Mouse (Mus musculus) gastrocnemius, postnatal 10 days (tissue): ENCODE data around the gene Kmt2a. TPM values are rescaled to one million over a fixed set of nuclear protein-coding genes. Genes with fewer than 3 reads are reported as not detected.

ENCODE experiments used
- DNase-seq: peaks from one replicate; pipeline ENCODE4 v3.0.0; 2021; ENCODE audit warnings: mixed read lengths
- long read RNA-seq, 2 experiments: library from polyadenylated mRNA; stranded (forward); transcript quantifications; one replicate each; pipeline ENCODE4 v2.0.0; 2021
- total RNA-seq, 2 experiments: library from RNA; stranded (reverse); gene quantifications; 2 replicates each; pipeline ENCODE4 v1.2.3; 2021

Gene Kmt2a
- total RNA-seq: 10 to 100 TPM; 15.1 to 21.3 TPM
- long read RNA-seq, experiment 1, partial matches to known transcripts: 0 of 4 reads
- long read RNA-seq, experiment 1, other reads (novel, unspliced or antisense): 4 of 4 reads
- long read RNA-seq, experiment 2, partial matches to known transcripts: 0 of 6 reads
- long read RNA-seq, experiment 2, other reads (novel, unspliced or antisense): 6 of 6 reads

- DNase-seq: peak; percentile 99
Measured at GRCm38 (mm10) chr9:44881221-44881871, at the start of gene Kmt2a. Gene Kmt2a (minus strand): TSS chr9:44881296.

GRCm38 (mm10) chr9:44921543-44921942 is 40.4 kb upstream of the Kmt2a start:
- DNase-seq: no peak

DNA sequence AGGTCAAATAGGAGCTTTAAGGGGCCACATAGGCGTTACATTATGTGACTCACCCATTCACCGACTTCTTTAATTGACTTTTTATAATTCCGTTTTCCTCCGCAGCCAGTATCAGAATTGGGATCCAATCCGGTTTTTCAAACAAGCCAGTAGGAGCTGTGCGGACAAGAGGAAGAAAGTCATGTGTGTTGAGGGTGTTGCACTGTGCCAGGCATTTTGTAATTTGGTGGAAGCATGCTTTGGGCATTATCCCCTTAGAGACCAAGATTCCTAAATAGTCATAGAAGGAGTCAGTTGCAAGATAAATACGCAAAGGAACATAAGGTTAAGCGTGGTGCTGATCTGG is 40.0 kb upstream of the Kmt2a start:
- no peak for DNase-seq

GRCm38 (mm10) chr9:44920374-44921122 is 39.5 kb upstream of the Kmt2a start, which contains the start of gene Atp5l:
Gene Atp5l (minus strand): TSS chr9:44920742.
- DNase-seq: peak; percentile 69

DNA sequence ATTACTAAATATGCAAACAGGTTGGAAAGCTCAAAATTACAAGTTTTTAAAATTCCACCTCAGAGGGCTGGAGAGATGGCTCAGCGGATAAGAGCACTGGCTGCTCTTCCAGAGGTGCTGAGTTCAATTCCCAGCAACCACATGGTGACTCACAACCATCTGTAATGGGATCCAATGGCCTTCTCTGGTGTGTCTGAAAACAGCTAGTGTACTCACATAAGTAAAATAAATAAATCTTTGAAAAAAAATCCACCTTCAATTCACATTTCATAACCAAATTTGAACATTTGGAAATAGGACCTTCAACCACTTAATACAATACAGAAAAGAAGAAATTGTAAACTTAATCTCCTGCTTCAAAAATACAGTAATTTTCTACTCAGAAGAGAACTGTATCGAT is 38.5 kb upstream of the Kmt2a start:
- DNase-seq: no peak

- DNase-seq: peak; percentile 27
Measured at GRCm38 (mm10) chr9:44916196-44916595, 35.1 kb upstream of the Kmt2a start.

DNA sequence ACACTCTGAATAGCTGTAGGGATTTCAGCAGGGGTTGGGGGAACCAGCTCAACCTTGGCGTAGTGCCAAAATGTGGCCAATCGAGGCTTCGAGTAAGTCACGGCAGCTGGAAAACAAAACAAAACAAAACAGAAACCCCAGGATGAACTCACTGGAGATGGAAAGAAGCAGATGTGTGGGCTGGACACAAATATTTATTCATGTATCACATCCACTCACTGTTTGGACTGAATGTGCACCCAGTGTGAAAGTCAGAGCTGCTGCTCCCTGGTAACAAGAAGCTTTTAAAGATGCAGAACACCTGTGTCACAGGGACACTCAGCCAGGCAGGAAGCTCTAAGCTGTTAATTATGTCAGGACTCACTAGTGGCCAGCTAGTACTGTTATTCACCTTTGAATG is 33.6 kb upstream of the Kmt2a start:
- DNase-seq: no peak

- no peak for DNase-seq
Measured at GRCm38 (mm10) chr9:44911365-44911764, 30.3 kb upstream of the Kmt2a start.

GRCm38 (mm10) chr9:44905620-44906019 is 24.5 kb upstream of the Kmt2a start:
- DNase-seq: no peak

DNA sequence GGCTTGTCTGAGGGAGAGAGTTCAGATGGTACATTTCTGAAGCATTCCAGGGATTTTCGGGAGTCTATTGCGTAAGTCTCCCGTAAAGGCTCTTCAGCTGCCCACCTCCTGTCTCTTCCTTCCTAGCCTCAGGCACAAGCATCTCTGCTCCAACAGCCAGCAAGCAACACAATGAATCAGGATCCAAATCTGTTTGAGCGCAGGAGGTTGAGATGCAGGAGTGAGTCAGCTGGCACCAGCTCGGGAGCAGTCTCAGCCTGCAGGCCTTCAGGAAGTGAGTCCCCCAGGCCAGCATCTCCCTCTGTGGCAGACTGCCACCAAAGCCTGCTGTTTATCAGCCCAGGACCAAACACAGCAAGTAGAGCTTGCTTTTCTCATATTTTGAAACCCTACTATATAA is 23.9 kb upstream of the Kmt2a start:
- DNase-seq: peak; percentile 53

GRCm38 (mm10) chr9:44903856-44904255 is 22.8 kb upstream of the Kmt2a start:
- DNase-seq: no peak

GRCm38 (mm10) chr9:44900402-44900801 is 19.3 kb upstream of the Kmt2a start:
- no peak for DNase-seq

DNA sequence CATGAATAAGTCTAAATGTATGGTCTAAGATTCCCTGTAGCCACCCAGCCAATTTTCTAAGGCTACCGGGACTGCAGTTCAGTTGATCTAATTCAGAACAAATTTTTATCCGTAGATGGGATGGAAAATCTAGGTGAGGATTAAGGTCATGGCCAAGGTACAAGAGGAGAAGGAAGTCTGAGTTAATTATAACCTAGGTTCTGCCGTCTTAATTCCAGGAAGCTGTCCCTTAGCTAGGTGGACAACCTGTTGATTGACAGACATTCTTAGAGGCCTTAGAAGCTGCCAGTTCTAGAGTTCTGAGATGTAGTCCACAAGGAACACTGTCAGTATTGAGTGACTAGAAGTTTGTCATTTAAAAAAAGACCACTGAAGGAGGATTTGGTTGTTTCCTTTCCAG is 18.6 kb upstream of the Kmt2a start:
- no peak for DNase-seq

GRCm38 (mm10) chr9:44897024-44897423 is 15.9 kb upstream of the Kmt2a start:
- no peak for DNase-seq

GRCm38 (mm10) chr9:44892664-44893063 is 11.6 kb upstream of the Kmt2a start:
- DNase-seq: no peak

DNA sequence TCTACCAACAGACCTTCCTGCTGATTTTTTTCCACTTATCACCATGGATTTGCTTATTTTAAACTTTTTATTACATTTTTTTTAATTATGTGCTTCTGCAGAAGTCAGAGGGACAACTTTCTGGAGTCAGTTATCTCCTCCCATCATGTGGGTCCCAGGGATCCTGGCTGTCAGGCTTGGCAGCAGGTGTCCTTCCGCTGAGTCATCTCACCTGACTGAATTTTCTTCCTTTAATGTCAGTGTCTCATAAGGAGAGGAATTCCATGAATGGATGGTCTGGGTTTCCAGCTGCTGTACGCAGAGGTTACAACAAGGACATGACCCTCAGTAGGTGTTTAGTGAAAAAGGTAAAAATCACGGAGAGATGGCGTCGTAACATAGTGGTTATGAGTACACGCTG is 10.1 kb upstream of the Kmt2a start:
- DNase-seq: no peak

DNA sequence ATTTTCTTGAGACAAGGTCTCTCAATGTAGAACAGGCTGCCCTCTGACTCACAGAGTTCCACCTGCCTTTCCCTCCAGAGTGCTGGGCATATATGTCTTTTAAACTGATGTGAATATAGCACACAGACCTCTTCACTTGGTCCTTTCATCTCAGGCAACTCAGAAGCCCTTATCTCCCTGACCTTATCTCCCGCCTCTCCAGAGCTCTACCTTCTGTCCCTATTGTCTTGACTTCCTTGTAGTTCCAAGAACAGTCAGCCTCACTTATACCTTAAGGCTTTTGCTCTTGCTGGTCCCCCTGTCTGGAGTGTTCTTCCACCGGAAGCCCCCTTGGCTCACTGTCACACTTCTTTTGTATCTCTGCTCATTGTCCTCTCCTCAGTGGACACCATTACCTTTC is 9.0 kb upstream of the Kmt2a start:
- no peak for DNase-seq

DNA sequence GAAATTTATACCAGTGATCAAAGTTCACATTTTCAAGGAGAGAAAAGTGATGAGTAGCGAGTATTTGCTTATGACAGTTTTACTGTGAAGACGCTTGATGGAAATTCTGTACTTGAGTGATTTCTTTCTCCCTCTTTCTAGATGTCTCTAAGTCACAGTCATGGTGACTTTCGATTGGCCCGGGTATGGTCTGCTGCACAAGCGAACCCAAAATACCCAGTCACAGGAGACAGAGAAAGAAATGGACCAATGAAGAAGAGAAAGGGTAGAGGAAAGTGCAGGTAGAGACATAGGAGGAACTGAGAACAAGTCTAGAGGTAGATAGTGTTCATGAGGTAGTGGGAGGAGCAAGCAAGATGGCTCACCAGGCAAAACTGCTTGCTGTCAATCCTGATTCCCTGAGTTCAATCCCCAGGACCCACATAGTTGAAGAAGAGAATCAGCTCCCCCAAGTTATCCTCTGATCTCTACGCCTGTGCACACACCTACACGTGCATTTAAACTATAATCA is 7.1 kb upstream of the Kmt2a start:
- DNase-seq: no peak

GRCm38 (mm10) chr9:44882981-44883569 is 2.0 kb upstream of the Kmt2a start:
- no peak for DNase-seq

GRCm38 (mm10) chr9:44882436-44882980 is 1.4 kb upstream of the Kmt2a start:
- peak; percentile 41 for DNase-seq

DNA sequence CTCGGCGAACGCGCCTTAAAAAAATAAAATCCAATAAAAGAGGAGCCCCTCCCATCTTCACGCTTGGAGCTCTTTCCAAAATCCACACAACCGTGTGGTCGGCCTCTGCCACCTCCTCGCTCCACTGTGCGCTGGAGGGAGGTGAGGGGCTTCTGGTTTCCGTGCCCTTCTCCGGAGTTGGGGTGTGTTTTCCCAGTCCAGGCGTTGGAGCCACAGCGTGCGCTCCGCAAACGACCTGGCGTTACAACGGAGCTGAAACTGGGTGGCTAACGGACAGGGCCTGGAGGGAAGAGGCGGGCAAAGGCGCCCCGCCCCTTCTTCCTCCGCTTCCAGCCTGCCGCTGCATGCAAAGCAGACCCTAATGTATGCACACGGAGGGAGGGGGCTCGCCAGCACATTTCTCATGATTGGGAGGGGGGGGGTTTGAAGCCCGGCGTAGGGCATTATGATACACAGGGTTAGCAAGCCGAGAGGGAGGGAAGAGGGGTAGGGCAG is 892 bp upstream of the Kmt2a start:
- peak; percentile 65 for DNase-seq

DNA sequence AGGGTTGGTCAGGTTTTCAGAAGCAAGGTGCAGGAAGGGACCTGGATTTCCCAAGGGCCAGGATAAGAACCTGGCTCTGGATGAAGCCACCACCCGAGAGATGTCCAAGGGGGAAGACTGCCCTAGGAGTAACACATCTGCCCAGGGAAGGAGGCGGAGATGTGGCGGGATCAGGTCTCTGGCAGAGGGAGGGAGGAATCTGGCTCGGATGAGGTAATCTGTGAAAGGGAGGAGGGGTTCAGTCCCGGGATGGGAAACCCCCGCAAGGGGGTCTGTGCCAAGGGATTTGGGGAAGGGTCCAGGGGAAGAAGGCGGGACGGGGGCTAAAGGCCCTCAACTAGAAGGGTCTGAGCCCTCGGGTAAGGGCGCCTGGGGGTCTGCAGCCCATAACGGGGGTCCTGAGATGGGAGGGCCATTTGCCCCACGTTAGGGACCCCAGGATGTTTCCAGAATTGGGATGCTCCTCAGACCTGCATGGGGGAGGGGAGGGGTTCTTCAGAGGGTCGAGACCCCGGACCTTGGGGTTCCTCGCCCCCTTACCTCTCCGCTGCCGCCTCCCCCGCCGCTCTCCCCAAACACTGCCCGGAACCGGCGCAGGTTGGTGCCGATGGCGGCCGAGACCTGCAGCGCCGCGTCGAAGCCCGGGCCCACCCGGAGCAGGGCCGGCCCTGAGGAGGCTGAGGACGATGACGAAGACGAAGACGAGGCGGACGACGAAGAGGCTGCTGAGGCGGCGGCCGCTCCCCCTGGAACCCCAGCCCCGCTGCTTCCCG is 601 bp downstream of the Kmt2a start:
- peak; percentile 37 for DNase-seq
